Mouse (Mus musculus) C3H10T1/2 (cell line): ENCODE measurements around the gene Fam136a. TPM values are rescaled to one million over a fixed set of nuclear protein-coding genes. Genes with fewer than 3 reads are reported as not detected.

Experiments used
- polyA plus RNA-seq, 2 experiments: library from polyadenylated mRNA; unstranded; fragments of >200 nt; fragmentation: generic; extraction: Trizol; gene quantifications; one replicate each; pipeline ENCODE4 v1.2.1; 2012; ENCODE audit warnings: missing spikeins in 2 of 2

Gene Fam136a
- polyA plus RNA-seq: 10 to 100 TPM in 1 of 2 experiments, 1 to 10 TPM in 1; 7.0 to 15.1 TPM

GRCm38 (mm10) chr6:86365371-86366124 is at the start of gene Fam136a:
Gene Fam136a, plus strand, starts transcription at chr6:86365646.

GRCm38 (mm10) chr6:86370764-86371339 is 5.4 kb downstream of the Fam136a start, which contains the start of gene Snrpg:
Gene Snrpg, plus strand, starts transcription at chr6:86371304.

GRCm38 (mm10) chr6:86396581-86397256 is 31.3 kb downstream of the Fam136a start, which contains the start of gene Pcyox1:
Gene Pcyox1, minus strand, starts transcription at chr6:86397154.

GRCm38 (mm10) chr6:86404100-86404861 is 38.8 kb downstream of the Fam136a start, which contains the start of gene Tia1:
Gene Tia1, plus strand, starts transcription at chr6:86404219.

Other genes with a start within 250 kb of the Fam136a start
- gene Tgfa, start 170.4 kb upstream of the Fam136a start, polyA plus RNA-seq: 1 to 10 TPM in 1 of 2 experiments, under 1 TPM in 1; 0.44 to 1.0 TPM
- 100 to 1,000 TPM; 306 to 509 TPM for gene Snrpg, start 5.7 kb downstream of the Fam136a start, polyA plus RNA-seq
- 10 to 100 TPM in 1 of 2 experiments, 1 to 10 TPM in 1; 3.5 to 49.3 TPM for gene Pcyox1, start 31.5 kb downstream of the Fam136a start, polyA plus RNA-seq
- gene Tia1, start 38.6 kb downstream of the Fam136a start, polyA plus RNA-seq: 10 to 100 TPM in 1 of 2 experiments, 1 to 10 TPM in 1; 3.4 to 17.8 TPM
- gene Gm44790, start 61.0 kb downstream of the Fam136a start, polyA plus RNA-seq: not detected
- gene C87436, start 72.7 kb downstream of the Fam136a start, polyA plus RNA-seq: 10 to 100 TPM in 1 of 2 experiments, 1 to 10 TPM in 1; 4.2 to 12.0 TPM
- gene Pcbp1, start 160.7 kb downstream of the Fam136a start, polyA plus RNA-seq: 100 to 1,000 TPM; 207 to 239 TPM